Mouse (Mus musculus) layer of hippocampus, postnatal 10 days (tissue): ENCODE data around the gene Vmn1r3. TPM values are rescaled to one million over a fixed set of nuclear protein-coding genes. Genes with fewer than 3 reads are reported as not detected.
"Not testable (repeated sequence)": the region's sequence is repeated elsewhere in the genome, so short reads cannot be mapped to it uniquely, and the experiment has no call there.

ENCODE experiments used
- DNase-seq, 2 experiments: peaks; one replicate each; pipeline ENCODE4 v3.0.0; 2021; ENCODE audit warnings: low spot score in 2 of 2
- long read RNA-seq: library from polyadenylated mRNA; stranded (forward); transcript quantifications from one replicate; pipeline ENCODE4 v2.0.0, GENCODE M21; 2023
- total RNA-seq, 2 experiments: library from RNA; stranded (reverse); gene quantifications; 2 replicates each; pipeline ENCODE4 v1.2.3; 2021

The Vmn1r3 gene
- total RNA-seq = not detected
- long read RNA-seq = 0 reads

DNA sequence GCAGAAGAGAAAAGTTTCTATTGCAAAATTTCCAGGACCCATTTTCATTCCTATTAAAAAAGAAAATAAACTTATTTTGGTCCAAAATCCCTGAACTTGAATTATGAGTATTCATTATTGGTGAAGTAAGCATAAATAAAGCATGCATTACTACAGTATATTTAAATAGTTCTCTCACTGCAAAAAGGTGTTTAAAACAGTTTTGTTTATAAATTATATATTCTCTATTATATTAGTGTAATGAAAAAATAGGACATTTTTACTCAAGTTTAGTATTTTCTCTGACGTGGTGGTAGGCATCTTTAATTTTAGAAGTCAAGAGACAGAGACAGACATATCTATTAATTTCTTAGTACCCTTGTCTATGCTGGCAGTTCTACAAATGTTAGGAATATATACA is at the start of gene Vmn1r3:
TSS of gene Vmn1r3 (minus strand) at position 101 of the 400 bp plus-strand sequence.
- not testable (repeated sequence) for DNase-seq

DNA sequence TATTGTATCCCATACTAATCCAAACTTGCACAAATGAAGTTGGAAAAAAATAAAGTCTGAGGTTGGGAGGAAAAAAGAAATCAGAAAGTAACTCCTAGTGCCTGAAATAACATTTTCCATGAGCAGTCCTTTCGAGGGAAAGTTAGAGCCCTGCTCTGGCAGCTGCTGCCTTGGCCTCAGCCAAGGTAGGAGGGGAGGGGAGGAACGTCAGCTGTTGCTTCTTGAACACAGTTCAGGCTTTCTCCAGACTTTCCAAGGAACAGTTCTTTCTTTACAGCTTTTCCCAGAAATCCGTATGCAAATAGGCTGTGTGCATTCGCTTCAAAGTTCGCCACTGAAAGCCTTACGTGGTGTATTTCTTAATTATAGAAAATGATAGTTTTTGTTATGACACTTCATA is 46.9 kb upstream of the Vmn1r3 start:
- no peak for DNase-seq

DNA sequence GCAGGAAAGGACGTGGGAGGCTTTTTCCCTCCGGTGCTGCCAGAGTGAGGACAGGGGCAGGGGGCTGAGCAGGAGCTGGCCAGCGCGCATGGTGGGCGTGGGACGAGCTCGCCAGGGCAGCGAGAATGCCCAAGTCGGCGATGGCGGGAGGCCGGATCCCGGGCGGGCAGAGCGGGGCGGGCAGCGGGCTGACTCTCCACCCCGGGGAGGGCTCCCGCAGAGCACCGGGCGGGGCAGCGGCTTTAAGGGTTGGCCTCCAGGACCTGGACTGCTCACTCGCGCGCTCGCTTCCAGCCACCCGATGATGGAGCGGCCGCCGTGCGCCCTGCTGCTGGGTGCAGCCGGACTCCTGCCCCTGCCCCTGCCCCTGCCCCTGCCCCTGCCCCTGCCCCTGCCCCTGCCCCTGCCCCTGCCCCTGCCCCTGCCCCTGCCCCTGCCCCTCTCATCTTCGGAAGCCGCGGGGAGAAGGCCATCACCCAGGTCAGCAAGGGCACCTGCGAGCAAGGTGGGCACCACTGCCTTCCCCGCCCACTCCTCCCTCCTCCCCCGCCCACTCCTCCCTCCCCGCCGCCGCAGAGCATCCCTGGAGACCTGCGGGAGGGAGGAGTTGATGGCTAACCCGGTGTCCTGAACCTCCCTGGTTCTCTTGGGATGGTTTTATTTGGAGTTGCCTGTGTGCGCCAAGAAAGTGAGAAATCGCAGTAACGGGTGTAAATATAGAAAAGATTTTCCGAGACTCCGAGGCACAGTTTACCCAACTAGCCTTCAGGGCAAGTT is 45.9 kb upstream of the Vmn1r3 start:
- DNase-seq = no peak

DNA sequence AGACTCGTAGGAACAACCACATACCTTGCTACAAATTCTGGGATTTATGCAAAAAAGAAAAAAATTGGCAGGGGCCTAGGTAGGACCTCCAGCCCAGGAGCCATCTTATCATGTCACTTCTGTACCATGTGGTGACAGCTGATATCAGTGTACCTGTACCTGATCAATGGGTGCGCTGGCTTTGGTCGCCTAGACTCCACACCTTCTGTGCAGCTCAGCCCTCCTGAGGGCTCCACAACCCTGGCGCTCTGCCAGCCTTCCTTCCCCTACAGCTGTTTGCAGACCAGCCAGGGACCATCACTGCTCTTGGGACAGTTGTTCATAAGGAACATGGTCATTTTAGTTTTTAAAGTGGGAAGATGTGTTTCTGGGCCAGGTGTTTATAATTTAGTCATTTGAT is 44.4 kb upstream of the Vmn1r3 start:
- DNase-seq = peak in 1 of 2 experiments; percentile 12

DNA sequence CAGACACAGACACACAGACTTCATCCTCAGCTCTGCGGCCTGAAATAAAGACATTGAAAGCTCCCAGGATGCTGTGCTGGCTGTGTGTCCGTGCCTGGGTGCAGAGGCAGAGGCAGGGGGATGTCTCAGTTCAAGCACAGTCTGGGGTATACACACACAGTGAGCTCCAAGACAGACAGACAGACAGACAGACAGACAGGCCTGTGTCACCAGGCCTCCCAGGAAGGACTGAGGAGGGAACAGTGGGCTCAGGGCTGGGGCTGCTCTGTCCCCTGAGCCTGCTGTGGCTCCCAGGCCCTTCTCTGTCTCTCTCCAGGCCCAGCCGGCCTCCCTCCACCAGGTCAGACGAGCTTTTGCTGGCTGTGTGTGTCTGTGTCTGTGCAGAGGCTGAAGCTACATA is 43.3 kb upstream of the Vmn1r3 start:
- DNase-seq = no peak

DNA sequence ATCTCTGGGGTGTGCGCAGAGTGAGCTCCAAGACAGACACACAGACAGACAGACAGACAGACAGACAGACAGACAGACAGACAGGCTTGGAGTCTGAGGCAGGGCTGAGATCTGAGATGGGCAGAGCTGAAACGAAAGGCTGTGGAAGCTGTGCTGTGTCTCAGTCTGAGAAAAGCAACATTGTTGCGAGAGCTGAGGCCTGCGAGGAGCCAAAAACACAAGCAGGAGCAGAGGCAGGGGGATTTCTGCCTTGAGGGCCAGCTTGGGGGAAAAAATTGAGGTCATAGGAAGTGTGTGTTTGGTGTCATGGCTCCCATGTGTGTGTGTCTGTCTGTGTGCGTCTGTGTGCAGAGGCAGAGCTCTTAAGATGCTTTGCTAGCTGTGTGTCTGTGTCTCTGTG is 42.6 kb upstream of the Vmn1r3 start:
- no peak for DNase-seq

- no peak for DNase-seq
Measured at GRCm38 (mm10) chr4:3226488-3226887, 41.3 kb upstream of the Vmn1r3 start.

- not testable (repeated sequence) for DNase-seq
Measured at GRCm38 (mm10) chr4:3225416-3225815, 40.3 kb upstream of the Vmn1r3 start.

DNA sequence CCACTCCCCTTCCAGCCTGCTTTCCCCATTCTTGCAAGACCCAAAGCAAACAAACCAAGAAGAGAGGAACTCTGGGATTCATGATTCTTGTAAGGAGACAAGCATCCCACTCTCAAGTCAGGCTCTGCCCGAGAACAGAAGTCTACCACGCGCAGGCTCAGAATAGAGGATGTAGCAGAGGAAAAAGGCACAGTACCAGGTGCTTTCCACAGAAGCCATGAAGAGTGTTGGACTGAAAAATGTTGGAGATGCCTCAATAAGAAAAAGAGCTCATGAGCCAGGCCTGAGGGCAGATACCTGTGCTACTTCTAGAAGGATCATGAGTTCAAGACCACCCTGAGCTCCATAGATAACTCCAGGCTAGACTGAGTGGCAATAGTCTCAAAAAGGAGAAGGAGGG is 39.7 kb upstream of the Vmn1r3 start:
- not testable (repeated sequence) for DNase-seq

DNA sequence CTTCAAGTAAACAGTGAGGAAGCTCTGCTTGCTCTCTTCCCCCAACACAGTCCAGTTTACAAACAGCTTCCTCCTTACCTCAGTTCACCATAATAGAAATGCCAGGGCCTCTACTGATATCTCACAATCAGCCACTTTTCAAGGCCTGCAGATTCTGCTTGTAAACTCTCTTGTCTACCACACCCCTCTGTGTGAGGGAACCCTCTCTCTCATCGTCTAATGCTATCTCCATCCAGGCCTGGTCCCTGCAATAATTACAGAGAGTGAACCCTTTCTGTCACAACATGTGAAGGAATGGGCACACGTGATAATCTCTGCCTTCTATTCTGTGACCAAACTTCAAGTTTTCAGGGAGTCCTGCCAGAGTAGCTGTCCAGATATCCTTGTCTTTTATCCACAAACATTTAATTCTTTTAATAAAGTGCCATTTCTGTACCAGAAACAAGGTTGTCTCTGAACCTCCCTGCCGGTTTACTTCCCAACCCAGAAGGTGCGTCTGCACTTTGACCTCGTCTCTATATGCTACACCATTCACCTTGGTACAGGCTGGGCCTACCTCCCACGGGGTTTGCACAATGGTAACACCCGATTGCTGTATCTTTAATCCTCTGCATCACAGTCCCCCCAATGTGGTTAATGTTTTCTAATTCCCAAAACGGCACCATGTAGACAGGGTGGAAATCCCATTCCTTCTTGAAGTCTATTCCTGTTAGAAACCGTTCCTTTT is 38.5 kb upstream of the Vmn1r3 start:
- DNase-seq = not testable (repeated sequence)

GRCm38 (mm10) chr4:3216382-3216781 is 31.2 kb upstream of the Vmn1r3 start:
- not testable (repeated sequence) for DNase-seq

DNA sequence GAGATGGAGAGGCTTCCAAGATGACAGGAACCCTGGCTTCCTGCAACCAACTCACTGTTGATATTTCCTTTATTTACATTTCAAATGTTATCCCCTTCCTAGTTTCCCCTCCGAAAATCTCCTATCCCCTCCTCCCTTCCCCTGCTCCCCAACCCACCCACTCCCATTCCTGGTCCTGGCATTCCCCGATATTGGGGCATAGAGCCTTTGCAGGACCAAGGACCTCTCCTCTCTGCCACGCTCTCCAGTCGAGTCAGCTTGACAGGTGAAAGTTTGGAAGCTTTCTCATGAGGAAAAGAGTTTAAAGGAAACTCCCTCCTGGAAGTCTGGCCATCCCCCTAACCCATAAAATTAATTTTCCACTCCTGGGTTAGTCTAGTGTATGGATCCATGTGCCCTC is 28.2 kb upstream of the Vmn1r3 start:
- not testable (repeated sequence) for DNase-seq

- DNase-seq = not testable (repeated sequence)
Measured at GRCm38 (mm10) chr4:3209643-3210217, 24.6 kb upstream of the Vmn1r3 start.

- not testable (repeated sequence) for DNase-seq
Measured at GRCm38 (mm10) chr4:3176746-3177490, 8.2 kb downstream of the Vmn1r3 start.

DNA sequence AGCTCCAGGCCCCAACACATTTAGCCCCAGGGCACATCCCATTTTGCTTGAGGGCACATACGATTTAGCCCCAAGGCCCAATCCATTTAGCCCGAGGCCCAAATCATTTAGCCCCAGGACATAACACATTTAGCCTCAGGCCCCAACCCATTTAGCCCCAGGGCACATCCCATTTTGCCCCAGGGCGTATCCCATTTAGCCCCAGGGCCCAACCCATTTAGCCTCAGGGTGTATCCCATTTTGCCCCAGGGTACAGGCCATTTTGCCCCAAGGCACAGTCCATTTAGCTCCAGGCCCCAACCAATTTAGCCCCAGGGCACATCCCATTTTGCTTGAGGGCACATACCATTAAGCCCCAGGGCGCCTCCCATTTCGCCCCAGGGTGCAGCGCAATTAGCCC is 9.0 kb downstream of the Vmn1r3 start:
- DNase-seq = not testable (repeated sequence)

- DNase-seq = not testable (repeated sequence)
Measured at GRCm38 (mm10) chr4:3175756-3176155, 9.4 kb downstream of the Vmn1r3 start.

- DNase-seq = not testable (repeated sequence)
Measured at GRCm38 (mm10) chr4:3174586-3174985, 10.6 kb downstream of the Vmn1r3 start.

- DNase-seq = not testable (repeated sequence)
Measured at GRCm38 (mm10) chr4:3167020-3167419, 18.1 kb downstream of the Vmn1r3 start, which contains the start of gene Vmn1r2. Gene Vmn1r2, plus strand, starts transcription at chr4:3167320.

DNA sequence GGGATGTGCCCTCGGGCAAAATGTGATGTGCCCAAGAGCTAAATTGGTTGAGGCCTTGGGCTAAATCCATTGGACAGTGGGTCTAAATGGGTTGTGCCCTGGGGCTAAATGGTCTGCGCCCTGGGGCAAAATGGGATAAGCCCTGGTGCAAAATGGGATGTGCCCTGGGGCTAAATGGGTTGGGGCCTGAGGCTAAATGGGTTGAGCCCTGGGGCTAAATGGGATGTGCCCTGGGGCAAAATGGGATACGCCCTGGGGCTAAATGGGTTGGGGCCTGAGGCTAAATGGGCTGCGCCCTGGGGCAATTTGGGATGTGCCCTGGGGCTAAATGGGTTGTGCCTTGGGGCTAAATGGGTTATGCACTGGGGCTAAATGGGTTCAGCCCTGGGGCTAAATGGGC is 20.1 kb downstream of the Vmn1r3 start:
- peak in 1 of 2 experiments; percentile 5 for DNase-seq

DNA sequence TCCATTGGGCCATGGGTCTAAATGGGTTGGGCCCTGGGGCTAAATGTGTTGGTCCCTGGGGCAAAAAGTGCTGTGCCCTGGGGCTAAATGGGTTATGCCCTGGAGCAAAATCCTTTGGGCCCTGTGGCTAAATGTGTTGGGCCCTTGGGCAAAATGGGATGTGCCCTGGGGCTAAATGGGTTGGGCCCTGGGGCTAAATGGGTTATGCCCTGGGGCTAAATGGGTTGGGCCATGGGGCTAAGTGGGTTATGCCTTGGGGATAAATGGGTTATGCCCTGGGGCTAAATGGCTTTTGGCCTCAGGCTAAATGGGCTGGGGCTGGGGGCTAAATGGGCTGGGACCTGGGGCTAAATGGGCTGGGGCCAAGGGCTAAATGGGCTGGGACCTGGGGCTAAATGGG is 20.7 kb downstream of the Vmn1r3 start:
- not testable (repeated sequence) for DNase-seq

DNA sequence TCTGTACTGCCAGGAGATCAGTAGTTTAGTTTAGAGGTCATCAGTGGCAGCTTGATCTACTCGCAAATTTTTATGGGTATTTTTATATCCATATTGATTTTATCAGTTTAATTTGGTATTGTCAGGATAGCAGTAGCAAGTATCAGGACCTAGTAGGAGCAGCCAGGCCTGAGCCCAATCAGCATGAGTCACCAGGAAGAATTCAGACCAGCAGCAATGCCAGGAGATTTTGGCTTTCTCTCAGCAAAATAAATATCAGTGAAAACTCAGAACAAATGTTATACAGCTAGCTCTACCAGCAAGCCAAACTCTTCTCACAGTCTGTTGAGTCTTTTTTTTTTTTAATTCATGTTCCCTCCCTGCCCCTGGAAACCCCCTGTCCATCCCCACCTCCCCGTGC is 31.8 kb downstream of the Vmn1r3 start:
- DNase-seq = not testable (repeated sequence)
